Mouse (Mus musculus) thymus, postnatal 14 days (tissue): ENCODE measurements around the gene Tnr.

Source experiments
- DNase-seq: peaks from one replicate; pipeline ENCODE4 v3.0.0; 2021

Tnr gene

DNA sequence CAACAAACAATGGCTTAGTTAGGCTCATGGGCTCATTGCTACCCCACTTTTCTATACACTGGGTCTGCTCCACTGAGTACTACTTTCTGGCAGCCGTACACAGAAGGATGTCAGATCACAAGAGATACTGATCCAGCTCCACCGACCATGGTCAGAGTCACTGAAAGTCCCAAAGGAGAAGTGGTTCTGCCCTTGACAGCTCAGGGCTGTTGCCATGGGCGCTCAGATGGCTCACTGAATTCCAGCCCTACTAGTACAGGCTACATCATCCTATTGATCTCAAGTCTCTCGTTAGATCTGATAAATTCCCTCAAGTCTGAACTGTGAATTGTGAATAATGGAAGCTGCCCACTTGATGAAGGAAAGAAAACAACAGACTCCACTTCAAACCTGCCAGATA is 207.3 kb downstream of the Tnr start:
- no peak for DNase-seq

- DNase-seq, result no peak
Measured at GRCm38 (mm10) chr1:159735099-159735498, 211.5 kb downstream of the Tnr start.

GRCm38 (mm10) chr1:159739478-159739877 is 215.9 kb downstream of the Tnr start:
- no peak for DNase-seq

DNA sequence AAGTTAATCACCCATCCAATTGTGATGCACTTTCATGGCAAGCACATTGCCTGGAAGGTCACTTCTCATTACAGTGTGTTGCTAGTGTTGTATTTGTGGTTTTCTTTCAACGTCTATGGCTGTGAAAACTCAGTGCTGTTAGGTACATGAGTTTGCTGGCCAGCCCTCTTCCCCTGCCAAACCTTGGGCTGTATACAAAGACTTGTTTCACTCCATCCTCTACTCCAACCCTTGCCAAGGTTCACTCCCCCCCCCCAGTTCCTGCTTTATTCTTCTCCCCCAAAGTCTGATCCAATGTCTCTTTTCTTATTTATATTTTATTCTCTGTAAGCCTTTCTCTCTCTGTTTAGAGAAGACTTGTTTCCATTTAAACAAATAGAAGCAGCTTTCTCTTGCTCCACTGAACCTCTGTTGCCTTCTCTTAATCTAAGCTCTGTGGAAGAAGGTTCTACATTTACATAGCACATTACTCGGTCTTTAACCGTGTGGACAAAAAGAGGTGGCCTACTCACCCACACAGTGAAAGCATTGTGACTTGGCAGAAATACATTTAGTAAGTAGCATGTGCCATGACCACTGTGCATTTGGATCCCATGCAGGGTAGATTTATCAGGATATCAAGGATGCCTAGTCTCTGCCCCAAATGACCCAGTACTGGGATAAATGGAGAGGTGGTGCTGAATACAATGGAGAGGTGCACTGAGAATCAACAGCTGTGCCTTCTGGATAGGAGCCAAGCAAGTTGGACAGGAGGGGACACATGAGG is 217.9 kb downstream of the Tnr start:
- DNase-seq, result no peak

DNA sequence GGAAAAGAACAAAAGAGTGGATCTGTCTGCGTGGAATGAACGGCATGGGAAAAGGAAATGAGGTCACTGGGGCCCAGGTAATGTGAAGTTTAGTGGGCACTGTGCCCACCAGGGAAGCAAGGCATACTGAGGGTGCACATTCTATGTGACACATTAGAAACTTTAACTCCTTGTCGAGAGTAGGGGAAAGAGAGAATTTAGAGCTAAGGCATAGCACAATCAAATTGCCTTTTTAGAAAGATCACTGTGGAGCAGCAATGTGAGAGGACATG is 218.4 kb downstream of the Tnr start:
- DNase-seq, result no peak

DNA sequence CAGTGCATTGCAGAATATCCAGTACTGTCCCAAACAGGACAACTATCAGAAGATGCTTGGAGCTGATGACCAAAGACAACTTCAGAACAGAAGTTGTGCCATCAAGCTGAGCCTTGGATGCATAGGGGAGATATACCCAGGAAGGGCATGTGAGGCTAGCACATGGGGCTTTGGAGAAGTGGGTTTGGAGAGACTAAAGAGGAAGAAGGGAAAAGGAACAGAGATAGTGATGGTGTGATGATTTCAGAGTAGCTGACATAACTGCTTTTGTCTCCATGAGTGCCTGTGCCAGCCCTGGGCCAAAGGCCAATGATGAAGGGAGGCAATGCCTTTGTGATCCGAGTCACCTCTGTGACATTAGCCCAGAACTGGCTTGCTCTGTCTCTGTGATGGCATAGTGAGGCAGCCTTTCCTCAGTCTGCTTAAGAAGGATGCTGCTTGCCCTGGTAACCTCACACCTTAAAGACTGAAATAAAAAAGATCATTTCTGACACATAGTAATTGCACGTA is 220.2 kb downstream of the Tnr start:
- no peak for DNase-seq

GRCm38 (mm10) chr1:159745311-159745710 is 221.7 kb downstream of the Tnr start:
- DNase-seq, result no peak

- no peak for DNase-seq
Measured at GRCm38 (mm10) chr1:159747969-159748368, 224.4 kb downstream of the Tnr start.

GRCm38 (mm10) chr1:159750411-159750810 is 226.8 kb downstream of the Tnr start:
- DNase-seq, result no peak

GRCm38 (mm10) chr1:159750876-159751275 is 227.3 kb downstream of the Tnr start:
- no peak for DNase-seq

GRCm38 (mm10) chr1:159760970-159761369 is 237.4 kb downstream of the Tnr start:
- no peak for DNase-seq

DNA sequence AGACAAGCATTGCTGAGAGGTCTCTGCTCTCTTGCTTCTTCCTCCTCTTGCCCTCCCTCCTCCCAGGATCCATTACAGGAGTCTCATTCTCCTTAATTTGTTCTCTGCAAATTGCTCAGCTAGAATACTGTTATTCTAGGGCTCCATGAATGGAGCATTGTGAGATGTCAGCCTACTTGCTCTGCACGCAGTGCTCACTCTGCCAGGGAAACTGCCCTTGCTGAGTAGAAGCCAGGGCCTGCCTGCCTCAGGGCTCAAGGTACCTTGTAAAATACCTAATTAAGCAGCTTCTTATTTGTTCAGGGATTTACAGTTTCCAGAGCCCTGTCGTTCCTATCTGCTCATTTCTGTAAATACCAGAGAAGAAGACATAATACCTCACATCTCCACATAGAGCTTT is 240.3 kb downstream of the Tnr start:
- DNase-seq, result no peak

DNA sequence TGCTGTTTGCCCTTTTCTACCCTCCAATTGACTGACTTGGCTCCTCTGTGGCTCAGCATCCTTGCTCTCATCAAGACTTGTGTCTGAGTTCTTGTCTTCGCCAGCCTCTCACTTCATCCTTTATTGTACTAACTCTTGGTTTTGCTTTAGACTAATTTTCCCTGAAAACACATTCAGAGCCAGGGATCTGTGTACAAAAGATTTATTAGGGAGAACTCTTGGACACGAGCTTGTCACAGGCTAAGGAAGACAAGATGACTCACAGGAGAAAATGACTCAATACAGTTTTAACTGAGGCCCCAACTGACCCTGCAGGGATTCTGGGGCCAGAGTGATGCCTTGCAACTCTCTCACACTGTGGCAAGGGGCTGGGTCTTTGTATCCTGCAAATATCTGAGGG is 241.3 kb downstream of the Tnr start:
- DNase-seq, result no peak

GRCm38 (mm10) chr1:159769948-159770347 is 246.4 kb downstream of the Tnr start:
- DNase-seq, result no peak

DNA sequence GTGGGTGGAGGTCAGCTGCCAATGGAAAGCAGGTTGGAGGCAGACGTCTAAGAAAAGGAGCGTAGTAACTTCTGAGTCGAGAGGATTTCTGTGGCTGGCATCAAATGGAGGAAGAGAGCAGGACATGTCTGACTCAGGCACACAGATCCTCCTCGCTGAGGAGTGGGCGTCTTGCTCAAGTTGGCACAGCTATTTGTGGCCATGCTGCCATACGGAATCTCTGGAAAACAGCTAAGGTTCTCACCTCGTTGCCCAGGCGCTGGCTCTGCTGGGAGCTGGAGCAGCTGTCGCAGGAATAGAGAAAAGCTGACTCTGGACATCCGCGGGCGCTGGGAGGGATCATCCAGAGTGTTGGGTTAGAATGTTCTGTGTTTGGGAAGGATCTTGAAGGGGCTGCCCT is 250.1 kb downstream of the Tnr start:
- DNase-seq, result no peak

- no peak for DNase-seq
Measured at GRCm38 (mm10) chr1:159775168-159775567, 251.6 kb downstream of the Tnr start.

- no peak for DNase-seq
Measured at GRCm38 (mm10) chr1:159777107-159777506, 253.5 kb downstream of the Tnr start.

DNA sequence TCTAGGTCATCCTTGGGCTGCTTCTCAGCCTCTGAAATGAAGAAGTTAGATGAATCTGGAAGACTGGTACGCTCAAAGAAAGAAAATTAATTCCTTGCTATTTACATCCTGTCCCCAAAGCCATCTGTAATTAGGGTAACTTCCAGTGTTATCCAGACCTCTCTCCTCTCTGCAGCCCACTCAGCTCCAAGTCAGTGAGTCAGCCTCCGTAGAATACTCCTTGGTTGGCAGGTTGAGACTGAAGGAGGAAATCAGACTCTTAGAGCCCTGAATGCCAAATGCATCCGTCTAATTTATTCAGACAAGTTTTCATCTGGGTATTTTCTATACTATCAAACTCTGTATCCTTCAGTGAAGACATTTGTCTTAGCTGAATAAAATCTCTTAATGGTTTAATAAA is 255.9 kb downstream of the Tnr start:
- no peak for DNase-seq

DNA sequence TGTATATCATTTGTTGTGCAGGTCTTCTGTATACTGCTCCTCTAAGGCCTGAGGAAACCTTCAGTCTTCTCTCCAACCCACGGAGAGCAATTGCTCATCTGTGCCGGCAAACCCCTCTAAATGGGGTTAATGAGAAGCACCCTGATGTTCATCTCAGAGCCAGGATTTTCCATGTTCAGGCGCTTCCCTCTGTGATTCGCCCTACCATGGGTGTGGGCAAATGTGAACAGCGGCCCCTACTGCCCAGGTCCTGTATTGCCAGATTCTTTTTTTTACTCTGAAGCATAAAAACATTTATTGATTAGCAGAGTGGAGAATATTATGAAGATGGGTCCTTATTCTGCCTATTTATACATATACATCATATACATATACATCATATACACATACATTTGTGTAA is 260.3 kb downstream of the Tnr start:
- DNase-seq, result peak; percentile 38

DNA sequence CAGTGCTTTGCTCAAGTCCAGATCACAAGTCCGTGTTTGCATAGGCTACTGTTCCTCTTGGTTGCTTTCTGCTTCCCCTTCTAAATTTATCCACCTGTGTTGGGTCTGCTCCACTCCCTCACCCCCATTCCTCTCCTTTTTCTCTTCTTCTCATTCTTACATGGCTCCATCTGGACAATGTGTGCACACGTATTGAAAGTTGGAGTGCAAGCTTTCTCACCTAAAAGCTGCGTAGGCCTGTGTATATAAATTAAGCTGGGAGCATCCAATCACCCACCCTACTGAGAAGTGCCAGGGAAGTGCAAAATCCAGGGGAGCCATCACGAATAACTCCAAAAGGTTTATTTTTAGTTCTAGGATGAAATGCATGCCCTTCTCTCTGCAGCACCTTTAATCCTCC is 264.7 kb downstream of the Tnr start:
- no peak for DNase-seq

DNA sequence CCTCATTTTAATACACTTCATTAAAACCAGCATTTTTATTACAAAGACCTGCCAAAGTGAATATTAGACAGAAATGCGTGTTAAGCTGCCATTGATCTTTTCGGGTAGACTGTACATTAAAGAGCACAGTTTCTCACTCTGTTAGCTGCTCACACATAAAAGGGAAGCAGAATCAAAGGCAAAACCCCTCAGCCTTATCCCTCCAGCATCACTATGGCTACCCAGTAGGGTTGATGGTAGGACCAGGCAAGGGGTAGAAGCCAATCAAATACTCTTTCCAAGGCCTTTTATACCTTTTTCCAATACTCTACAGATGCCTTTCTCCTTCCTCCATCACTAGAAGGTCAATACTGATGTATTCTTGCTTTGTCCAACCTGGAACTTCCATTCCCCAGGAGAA is 269.0 kb downstream of the Tnr start:
- no peak for DNase-seq

- no peak for DNase-seq
Measured at GRCm38 (mm10) chr1:159796021-159796420, 272.5 kb downstream of the Tnr start.

DNA sequence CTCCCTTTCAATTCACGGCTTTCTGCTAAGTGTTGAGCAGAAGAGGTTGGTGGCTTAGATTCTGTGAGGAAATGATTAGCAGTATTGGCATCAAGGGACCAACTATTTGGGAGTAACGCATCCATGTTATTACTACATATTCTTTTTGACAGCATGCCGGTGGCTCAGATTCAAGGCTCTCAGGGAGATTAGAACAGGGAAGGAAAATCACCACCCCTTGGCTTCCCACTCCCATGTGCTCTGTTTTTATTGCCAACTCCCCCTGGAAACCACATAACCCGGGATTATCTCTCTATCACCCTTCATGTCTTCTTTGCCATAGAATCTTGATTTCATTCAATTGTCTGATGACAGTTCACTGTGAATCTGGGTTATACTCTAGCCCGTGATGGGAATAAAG is 276.8 kb downstream of the Tnr start:
- no peak for DNase-seq

GRCm38 (mm10) chr1:159801753-159802152 is 278.2 kb downstream of the Tnr start:
- DNase-seq, result no peak

- DNase-seq, result no peak
Measured at GRCm38 (mm10) chr1:159803711-159804110, 280.1 kb downstream of the Tnr start.
